20 mouse cellular contexts compared by ENCODE assay signal in the genomic region with DNA sequence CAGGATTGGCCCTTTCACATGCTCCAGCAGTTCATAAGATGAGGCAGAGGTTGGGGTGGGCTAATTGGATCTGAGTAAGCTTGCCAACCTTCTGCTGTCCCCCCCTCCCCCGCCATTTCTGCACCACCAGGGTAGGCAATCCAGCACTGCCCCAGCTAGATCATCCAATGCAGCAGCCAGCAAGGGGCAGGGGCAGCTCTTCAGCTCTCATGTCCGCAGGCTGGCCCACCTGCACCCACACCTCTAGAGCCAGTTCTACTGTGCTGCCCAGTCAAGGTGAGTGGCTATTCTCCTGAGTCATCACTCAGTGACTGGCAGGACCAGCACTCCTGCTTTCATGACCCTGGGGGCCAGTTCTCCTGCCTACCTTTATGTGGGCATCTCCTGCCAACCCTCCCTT. TPM values are rescaled to one million over a fixed set of nuclear protein-coding genes. Genes with fewer than 3 reads are reported as not detected.
A peak's percentile ranks its signal among the peaks of the same experiment; 100 is the strongest.
DNase-seq lines count a peak whose midpoint lies in the region; ATAC-seq and TF ChIP-seq lines count a peak whose summit lies in the region.
"Had no signal": no experiment of that assay in that cellular context is flagged by ENCODE, and none has a peak within 500 bp of the region (broad histone marks: within the 10 kb centered on the region; RNA-seq: fewer than 3 reads in every experiment).

No protein-coding gene starts in this region.

- H3K27me3 ChIP-seq in forebrain, embryonic 15.5 days = no peaks in the 10 kb centered on the region
- no peaks in the 10 kb centered on the region for H3K27me3 ChIP-seq in forebrain, embryonic 10.5 days (ENCODE audit: poor library complexity, severe bottlenecking)
- H3K27me3 ChIP-seq in kidney, embryonic 16.5 days (ENCODE audit: insufficient read depth, low read length) = no peaks in the 10 kb centered on the region
- no peaks in the 10 kb centered on the region for H3K27me3 ChIP-seq in midbrain, embryonic 12.5 days
- H3K27me3 ChIP-seq in midbrain, postnatal 0 days (ENCODE audit: insufficient read depth, low read length) = no peaks in the 10 kb centered on the region; the same call in 1 of the 2 replicates
- H3K27me3 ChIP-seq: CH12.LX; hindbrain, embryonic 15.5 days; Patski had no signal

- no peaks in the 10 kb centered on the region for H3K4me1 ChIP-seq in forebrain, embryonic 15.5 days
- no peaks in the 10 kb centered on the region for H3K4me1 ChIP-seq in forebrain, embryonic 10.5 days
- no peaks in the 10 kb centered on the region for H3K4me1 ChIP-seq in kidney, embryonic 16.5 days (ENCODE audit: insufficient read depth, low read length)
- no peaks in the 10 kb centered on the region for H3K4me1 ChIP-seq in midbrain, embryonic 12.5 days
- H3K4me1 ChIP-seq in midbrain, postnatal 0 days (ENCODE audit: insufficient read depth, low read length) = no peaks in the 10 kb centered on the region
- H3K4me1 ChIP-seq: heart, embryonic 10.5 days; hindbrain, embryonic 15.5 days had no signal

- DNase-seq in forebrain, embryonic 10.5 days (ENCODE audit: extremely low spot score, low spot score) = no peak
- no peak for DNase-seq in kidney, postnatal 4 days
- no peak for DNase-seq in midbrain, postnatal 0 days (ENCODE audit: low spot score)
- DNase-seq in brain, embryonic 14.5 days (ENCODE audit: low read depth) = peak; percentile 3
- DNase-seq: adrenal gland, postnatal 14 days; cerebellum, adult 18-20 months; cerebellum, adult 9-11 months; cerebellum, postnatal 36 days; gastrocnemius, postnatal 36 days; heart, postnatal 14 days had no signal

- H3K27ac ChIP-seq in forebrain, embryonic 15.5 days (replicated peaks) = no peak overlapping the region
- no peak overlapping the region for H3K27ac ChIP-seq in forebrain, embryonic 10.5 days
- no peak overlapping the region for H3K27ac ChIP-seq in kidney, embryonic 16.5 days (ENCODE audit: low read length)
- no peak overlapping the region for H3K27ac ChIP-seq in midbrain, embryonic 12.5 days (replicated peaks)
- no peak overlapping the region for H3K27ac ChIP-seq in midbrain, postnatal 0 days (ENCODE audit: low read depth, low read length)
- H3K27ac ChIP-seq: heart, embryonic 10.5 days; hindbrain, embryonic 15.5 days had no signal

- no peak for TF ChIP-seq CTCF in midbrain, postnatal 0 days (IDR thresholded peaks at IDR 0.05)
- no peak for TF ChIP-seq CTCF in brain, embryonic 14.5 days (IDR thresholded peaks at IDR 0.05; ENCODE audit: borderline replicate concordance, extremely low read depth, insufficient read depth, insufficient read length)

- H3K36me3 ChIP-seq in forebrain, embryonic 15.5 days = no peaks in the 10 kb centered on the region
- no peaks in the 10 kb centered on the region for H3K36me3 ChIP-seq in forebrain, embryonic 10.5 days (replicated peaks)
- H3K36me3 ChIP-seq in kidney, embryonic 16.5 days (ENCODE audit: insufficient read depth, low read length) = no peaks in the 10 kb centered on the region
- no peaks in the 10 kb centered on the region for H3K36me3 ChIP-seq in midbrain, embryonic 12.5 days
- no peaks in the 10 kb centered on the region for H3K36me3 ChIP-seq in midbrain, postnatal 0 days (ENCODE audit: insufficient read depth, low read length)
- H3K36me3 ChIP-seq: heart, embryonic 10.5 days; hindbrain, embryonic 15.5 days had no signal

- H3K4me3 ChIP-seq in forebrain, embryonic 15.5 days = no peak overlapping the region
- no peak overlapping the region for H3K4me3 ChIP-seq in forebrain, embryonic 10.5 days
- H3K4me3 ChIP-seq in kidney, embryonic 16.5 days (ENCODE audit: low read length) = no peak overlapping the region
- no peak overlapping the region for H3K4me3 ChIP-seq in midbrain, embryonic 12.5 days
- H3K4me3 ChIP-seq in midbrain, postnatal 0 days (ENCODE audit: low read depth, low read length) = no peak overlapping the region
- H3K4me3 ChIP-seq: heart, embryonic 10.5 days; hindbrain, embryonic 15.5 days had no signal

- no peak for TF ChIP-seq POLR2A in brain, embryonic 14.5 days (IDR thresholded peaks at IDR 0.05; ENCODE audit: borderline replicate concordance, extremely low read depth, insufficient read depth, insufficient read length, poor library complexity, severe bottlenecking)

- H3K9me3 ChIP-seq in forebrain, embryonic 15.5 days = no peaks in the 10 kb centered on the region
- no peaks in the 10 kb centered on the region for H3K9me3 ChIP-seq in forebrain, embryonic 10.5 days
- H3K9me3 ChIP-seq in kidney, embryonic 16.5 days (ENCODE audit: low read length) = no peaks in the 10 kb centered on the region
- H3K9me3 ChIP-seq in midbrain, embryonic 12.5 days = no peaks in the 10 kb centered on the region
- H3K9me3 ChIP-seq in midbrain, postnatal 0 days (ENCODE audit: low read length) = no peaks in the 10 kb centered on the region
- H3K9me3 ChIP-seq: heart, embryonic 10.5 days; hindbrain, embryonic 15.5 days had no signal

- no peak overlapping the region for H3K9ac ChIP-seq in forebrain, embryonic 15.5 days (replicated peaks)
- no peak overlapping the region for H3K9ac ChIP-seq in kidney, embryonic 16.5 days (replicated peaks; ENCODE audit: low read length)
- no peak overlapping the region for H3K9ac ChIP-seq in midbrain, embryonic 12.5 days (replicated peaks)
- H3K9ac ChIP-seq in midbrain, postnatal 0 days (replicated peaks; ENCODE audit: low read length, poor library complexity, severe bottlenecking) = no peak overlapping the region
- H3K9ac ChIP-seq: hindbrain, embryonic 15.5 days had no signal

- 0 out of 2 replicates have a peak, but pooled peaks have one; percentile 4 for ATAC-seq in forebrain, embryonic 15.5 days (replicated peaks)
- 0 out of 2 replicates have a peak, but pooled peaks have one; percentile 12 for ATAC-seq in kidney, embryonic 16.5 days (ENCODE audit: low FRiP score, low TSS enrichment)
- peak; percentile 23; the same call in 1 of the 2 replicates for ATAC-seq in midbrain, embryonic 12.5 days (ENCODE audit: low FRiP score, low read depth)
- ATAC-seq in midbrain, postnatal 0 days (ENCODE audit: low FRiP score) = no peak
- no peak for ATAC-seq in megakaryocyte progenitor cell, adult 5-6 weeks (replicated peaks; ENCODE audit: poor library complexity)
- ATAC-seq: activated CD4-positive, CD25-positive, alpha-beta regulatory T cell, adult 4 months; forebrain, embryonic 14.5 days; Patski had no signal

- H3K4me2 ChIP-seq in forebrain, embryonic 15.5 days (replicated peaks) = no peak overlapping the region
- no peak overlapping the region for H3K4me2 ChIP-seq in kidney, embryonic 16.5 days (replicated peaks; ENCODE audit: low read depth, low read length)
- H3K4me2 ChIP-seq in midbrain, embryonic 12.5 days (replicated peaks) = no peak overlapping the region
- H3K4me2 ChIP-seq in midbrain, postnatal 0 days (ENCODE audit: low read depth, low read length, poor library complexity, severe bottlenecking) = no peak overlapping the region
- H3K4me2 ChIP-seq: hindbrain, embryonic 15.5 days had no signal

- 83% methylated on average over 2 of the region's 2 CpGs for WGBS in forebrain, embryonic 15.5 days
- WGBS in forebrain, embryonic 10.5 days = 72% methylated on average over 2 of the region's 2 CpGs
- WGBS in kidney, embryonic 16.5 days = 90% methylated on average over 2 of the region's 2 CpGs
- 77% methylated on average over 2 of the region's 2 CpGs for WGBS in midbrain, embryonic 12.5 days
- WGBS in midbrain, postnatal 0 days = 91% methylated on average over 2 of the region's 2 CpGs

RNA-seq across cellular contexts. Expression of gene Ccnl1, which starts 42.4 kb away (rescaled TPM):
- polyA plus RNA-seq in forebrain, embryonic 15.5 days (2015; fragmentation: Nextera tagmentation; extraction: Ambion mirVana) = 81.5 and 87.6 TPM in 2 replicates
- polyA plus RNA-seq in forebrain, embryonic 10.5 days (2016; fragmentation: Nextera tagmentation; extraction: Ambion mirVana) = 99.3 and 107 TPM in 2 replicates
- polyA plus RNA-seq in kidney, embryonic 16.5 days (2015; fragmentation: Nextera tagmentation; extraction: Ambion mirVana) = 103 and 104 TPM in 2 replicates
- 122 and 125 TPM in 2 replicates for polyA plus RNA-seq in midbrain, embryonic 12.5 days (2016; fragmentation: Nextera tagmentation; extraction: Ambion mirVana)
- total RNA-seq in midbrain, postnatal 0 days (2014; rRNA removed) = 38.7 and 60.3 TPM in 2 replicates
- 52.2 and 58.4 TPM in 2 replicates for polyA plus RNA-seq in midbrain, postnatal 0 days (2015; fragmentation: Nextera tagmentation; extraction: Ambion mirVana)
- polyA plus RNA-seq in brain, embryonic 14.5 days (2012; rRNA removed) = 87.9 and 101 TPM in 2 replicates
- 225 and 270 TPM in 2 replicates for total RNA-seq in megakaryocyte progenitor cell, adult 5-6 weeks (2015)
- 231 and 265 TPM in 2 replicates for total RNA-seq in megakaryocyte progenitor cell, adult 5-6 weeks (2017)

Comparison
In these comparisons a context has a peak if more than half of its experiments do, and no peak if none do; other contexts are left out.
1. ATAC-seq: peak in forebrain, embryonic 15.5 days (single experiment), kidney, embryonic 16.5 days (single experiment) and midbrain, embryonic 12.5 days (single experiment); none in midbrain, postnatal 0 days (single experiment) and megakaryocyte progenitor cell, adult 5-6 weeks (single experiment).